Mouse (Mus musculus): ENCODE results near the gene Lrrc20. TPM values are rescaled to one million over a fixed set of nuclear protein-coding genes. Genes with fewer than 3 reads are reported as not detected.
"Not testable (repeated sequence)": the region's sequence is repeated elsewhere in the genome, so short reads cannot be mapped to it uniquely, and the experiment has no call there.

The Lrrc20 gene
- total RNA-seq, 2 experiments from 2014 or later = 13.0 to 13.9 TPM

DNA sequence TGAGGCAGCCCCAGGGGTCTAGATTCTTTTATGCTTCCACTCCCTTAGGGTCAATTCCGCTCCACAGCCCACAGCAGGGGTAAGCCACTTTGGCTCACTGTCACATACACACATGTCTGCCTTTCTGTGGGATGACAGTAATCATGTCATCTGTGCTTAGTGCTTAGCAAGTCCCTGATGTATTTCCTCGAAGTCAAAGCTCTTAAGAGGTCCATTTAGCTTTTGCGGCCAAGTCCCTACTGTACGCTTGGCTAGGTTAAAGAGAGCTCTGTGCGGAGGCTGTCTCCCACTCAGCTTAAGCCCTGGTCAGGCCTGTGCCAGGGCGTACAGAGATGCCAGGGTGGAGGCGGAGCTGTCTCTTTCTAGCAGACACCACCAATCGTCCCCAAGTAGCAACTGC is 74.5 kb downstream of the Lrrc20 start:
- no peak for DNase-seq (ENCODE audit: low spot score in 2 of 2)
- intact Hi-C loops (cut with DNase I) = no loop called here

DNA sequence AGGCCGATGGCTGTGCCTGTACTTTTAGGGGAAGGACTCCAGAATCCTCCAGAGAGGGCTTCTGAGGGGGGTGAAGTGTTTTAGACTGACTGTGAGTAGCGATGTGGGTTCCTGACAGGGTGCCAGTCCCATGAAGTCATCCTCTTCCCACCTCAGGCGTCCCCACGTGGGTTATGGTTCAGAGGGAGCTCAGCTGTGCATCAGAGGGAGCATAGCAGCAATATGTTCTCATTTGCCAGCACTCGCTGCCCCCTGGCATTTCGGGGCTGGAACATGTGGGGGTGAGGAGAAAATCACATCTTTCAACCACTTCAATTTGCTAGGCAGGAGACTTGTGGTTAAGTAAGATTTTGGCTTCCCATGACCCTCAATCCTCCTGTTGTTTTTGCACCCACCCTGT is 79.6 kb downstream of the Lrrc20 start:
- intact Hi-C loops (cut with DNase I) = no loop called here

DNA sequence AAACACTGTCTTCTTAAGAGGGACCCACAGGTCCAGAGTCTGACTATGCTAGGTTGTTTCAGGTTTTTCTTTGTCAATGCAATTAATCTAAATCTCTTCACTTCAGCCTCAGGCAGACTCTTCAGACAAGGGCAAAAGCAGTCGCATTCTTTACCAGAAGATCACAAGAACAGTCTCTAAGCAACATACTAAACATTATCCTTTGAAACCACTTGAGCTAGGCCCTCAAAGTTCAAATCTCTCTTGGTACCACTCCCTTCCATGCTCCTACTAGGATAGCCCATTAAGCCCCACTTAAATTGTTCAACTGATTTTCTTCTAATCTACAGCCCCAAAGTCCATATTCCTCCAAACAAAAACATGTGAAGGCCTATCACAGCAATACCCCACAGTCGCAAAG is 83.0 kb downstream of the Lrrc20 start:
- intact Hi-C loops (cut with DNase I) = no loop called here
- DNase-seq (ENCODE audit: low spot score in 2 of 2) = no peak

More for the DNA sequence above, 79.6 kb downstream of the Lrrc20 start:
- no peak for DNase-seq (ENCODE audit: low spot score in 2 of 2)

DNA sequence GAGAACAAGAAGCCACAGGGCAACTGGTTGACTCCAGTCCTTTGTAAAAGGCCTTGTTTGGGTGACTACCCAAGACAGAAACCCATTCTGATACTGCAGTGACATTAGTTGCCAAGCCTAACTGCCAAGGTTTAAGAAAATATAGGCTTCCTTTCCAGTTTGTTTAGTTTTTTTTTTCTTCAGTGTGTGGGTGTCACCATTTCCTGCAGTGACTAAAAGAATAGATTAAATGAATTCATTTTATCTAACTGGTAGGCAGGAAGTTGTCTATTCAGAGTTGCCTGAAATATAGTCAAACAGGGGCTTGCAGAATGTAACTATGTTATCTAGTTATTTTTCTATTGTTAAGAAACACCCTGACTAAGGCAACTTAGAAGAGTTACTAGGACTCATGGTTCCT is 83.9 kb downstream of the Lrrc20 start:
- intact Hi-C loops (cut with DNase I) = no loop called here
- no peak for DNase-seq (ENCODE audit: low spot score in 2 of 2)

DNA sequence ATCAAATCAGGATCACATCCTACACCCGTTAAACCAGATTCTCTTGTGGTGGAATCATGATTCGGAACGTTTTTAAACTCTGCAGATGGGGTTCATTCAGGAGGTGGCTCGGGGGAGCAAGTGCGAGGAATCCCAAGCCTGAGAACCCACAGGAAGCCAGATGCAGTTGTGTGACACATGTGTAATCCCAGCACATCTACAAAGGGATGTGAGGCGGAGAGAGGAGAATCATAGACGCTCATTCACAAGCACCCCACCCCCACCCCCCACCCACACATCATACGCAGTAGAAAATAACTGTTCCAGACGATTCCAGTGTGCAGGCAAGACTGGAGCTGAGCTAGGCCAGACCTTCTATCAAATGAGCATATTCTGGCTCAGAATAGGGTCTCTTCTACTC is 87.9 kb downstream of the Lrrc20 start:
- intact Hi-C loops (cut with DNase I) = no loop called here
- peak in 1 of 2 experiments; percentile 45 for DNase-seq (ENCODE audit: low spot score in 2 of 2)

DNA sequence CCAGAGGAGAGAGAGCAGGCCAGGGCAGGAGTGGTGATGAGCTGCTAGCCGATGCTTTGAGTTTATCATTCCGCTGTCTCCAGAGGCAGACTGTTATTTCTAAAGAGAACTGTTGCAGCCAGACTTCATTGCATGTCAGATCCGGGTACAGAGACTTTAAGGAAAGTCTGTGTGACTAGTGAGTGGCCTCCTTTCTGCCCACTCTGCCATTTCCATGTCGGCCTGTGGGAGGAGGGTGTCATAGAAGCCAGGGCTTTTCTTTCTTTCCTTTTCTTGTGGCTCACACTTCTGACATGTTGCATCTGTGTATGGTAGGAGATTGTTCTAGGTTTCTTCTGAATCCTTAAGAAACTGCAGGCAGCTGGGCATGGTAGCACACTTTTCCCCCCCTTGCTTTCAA is 88.8 kb downstream of the Lrrc20 start:
- intact Hi-C loops (cut with DNase I) = no loop called here
- DNase-seq (ENCODE audit: low spot score in 2 of 2) = peak in 1 of 2 experiments; percentile 22

DNA sequence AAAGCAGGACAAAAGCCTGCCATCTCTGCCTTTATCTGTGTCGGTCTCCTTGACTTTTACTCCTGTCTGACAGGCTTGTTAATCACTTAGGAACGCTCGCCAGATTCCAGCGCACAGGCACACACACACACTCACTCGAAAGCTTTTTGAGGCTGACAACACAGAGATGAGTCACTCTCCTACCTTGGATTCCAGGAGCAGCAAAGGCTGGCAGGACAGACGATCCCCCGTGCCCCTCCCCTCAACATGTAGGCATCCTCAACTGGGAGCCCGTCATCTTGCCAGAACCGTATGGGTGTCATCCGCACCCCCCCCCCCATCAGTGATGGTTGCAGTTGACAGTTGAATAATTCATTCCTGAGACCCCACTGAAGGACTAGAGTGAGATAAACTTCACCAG is 94.6 kb downstream of the Lrrc20 start:
- DNase-seq (ENCODE audit: low spot score in 2 of 2) = peak in 1 of 2 experiments; percentile 38
- intact Hi-C loops (cut with DNase I) = no loop called here

DNA sequence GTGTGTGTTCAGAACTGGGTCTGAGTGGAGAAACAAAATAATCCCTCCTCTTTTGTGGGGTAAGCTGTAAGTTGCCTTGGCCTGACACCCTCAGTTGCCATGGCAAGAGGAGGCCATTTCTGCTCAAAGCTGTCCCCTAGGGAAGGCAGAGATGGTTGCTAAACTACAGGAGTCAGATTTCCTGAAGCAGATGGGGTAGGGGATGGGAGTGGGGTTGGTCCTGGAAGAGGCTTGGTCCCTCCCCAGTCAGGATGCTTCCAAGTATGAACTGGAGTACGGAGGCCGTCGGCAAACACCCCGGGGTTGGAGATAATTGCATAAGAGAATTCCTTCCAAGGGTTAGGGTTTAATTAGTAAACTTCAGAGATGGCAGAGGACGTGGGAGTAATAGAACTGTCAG is 96.5 kb downstream of the Lrrc20 start:
- intact Hi-C loops (cut with DNase I) = no loop called here
- DNase-seq (ENCODE audit: low spot score in 2 of 2) = no peak

DNA sequence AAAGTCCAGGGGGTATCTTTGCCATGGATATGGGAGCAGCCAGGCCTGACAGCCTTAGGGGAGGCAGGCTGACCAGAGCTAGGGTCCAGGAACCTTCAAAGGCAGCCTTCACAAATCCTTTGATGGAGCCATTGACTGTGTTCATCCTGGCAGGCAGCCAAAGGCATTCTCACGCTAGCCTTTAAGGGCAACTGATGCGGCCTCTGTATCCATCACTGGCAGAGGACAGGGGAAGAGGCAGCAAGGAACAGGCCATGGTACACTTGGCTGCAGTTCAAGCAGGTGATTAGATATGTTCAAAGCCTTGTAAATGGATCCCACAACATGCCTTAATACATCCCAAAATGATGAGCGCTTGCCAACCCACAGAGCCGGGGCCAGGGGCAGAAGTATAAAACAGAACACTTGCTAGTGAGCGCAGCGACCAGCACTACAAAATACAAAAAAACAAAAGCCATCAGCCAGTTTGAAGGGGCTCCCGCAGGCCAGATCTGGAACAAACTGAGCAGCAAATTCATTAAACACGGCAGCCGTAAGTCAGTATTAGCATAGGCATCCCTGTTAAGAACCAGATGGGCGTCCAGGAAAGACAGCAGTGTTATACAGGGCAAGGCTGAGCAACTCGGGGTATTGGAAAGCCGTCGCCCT is 100.6 kb downstream of the Lrrc20 start:
- intact Hi-C loops (cut with DNase I) = no loop called here
- DNase-seq (ENCODE audit: low spot score in 2 of 2) = no peak

DNA sequence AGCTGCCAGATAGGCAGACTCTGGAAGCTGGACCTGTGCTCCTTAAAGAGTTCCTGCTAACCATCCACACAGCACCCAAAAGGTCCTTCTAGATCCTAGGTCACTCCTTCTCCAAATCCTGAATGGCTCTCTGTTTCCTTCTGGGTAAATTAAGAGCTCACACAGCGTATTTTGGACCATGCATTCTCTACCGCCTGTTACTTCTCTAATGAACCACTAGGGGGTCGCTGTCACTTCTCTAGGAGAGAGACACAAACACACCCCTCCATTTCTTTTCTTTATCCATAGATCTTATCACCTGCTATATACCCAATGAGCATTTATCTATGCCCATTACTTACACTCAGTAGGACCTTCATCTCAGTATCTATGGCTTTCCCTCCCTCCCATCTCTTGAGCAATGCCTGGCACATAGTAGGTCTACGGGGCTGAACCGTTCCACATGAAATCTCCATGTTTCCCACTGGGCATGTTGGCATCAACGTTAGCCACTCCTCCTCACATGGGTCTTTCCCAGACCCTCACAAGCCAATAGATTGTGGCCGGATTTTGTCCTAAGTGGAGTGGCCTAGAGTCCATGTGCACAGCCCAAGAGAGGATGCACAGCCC is 111.7 kb downstream of the Lrrc20 start:
- no peak for DNase-seq (ENCODE audit: low spot score in 2 of 2)
- intact Hi-C loops (cut with DNase I) = no loop called here

DNA sequence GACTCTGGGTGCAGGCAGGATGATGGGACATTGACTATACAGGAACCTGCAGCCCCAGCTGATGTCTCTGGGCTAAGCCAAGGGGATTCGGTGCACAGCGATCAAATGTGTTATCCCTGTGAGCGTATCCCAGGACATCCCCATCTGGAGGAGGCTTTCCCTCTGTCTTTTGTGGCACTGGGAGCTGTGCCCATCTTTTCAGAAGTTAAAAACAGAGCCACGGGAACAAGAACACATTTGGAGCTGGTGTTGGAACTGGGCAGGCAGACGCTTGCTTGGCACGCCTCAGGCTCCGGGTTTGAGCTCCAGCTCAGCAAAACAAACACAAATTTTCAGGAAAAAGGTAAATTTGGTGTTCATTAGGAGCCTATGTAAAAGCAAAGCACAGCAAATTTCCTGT is 122.4 kb downstream of the Lrrc20 start:
- intact Hi-C loops (cut with DNase I) = no loop called here
- DNase-seq (ENCODE audit: low spot score in 2 of 2) = peak; percentile 35 to 59

DNA sequence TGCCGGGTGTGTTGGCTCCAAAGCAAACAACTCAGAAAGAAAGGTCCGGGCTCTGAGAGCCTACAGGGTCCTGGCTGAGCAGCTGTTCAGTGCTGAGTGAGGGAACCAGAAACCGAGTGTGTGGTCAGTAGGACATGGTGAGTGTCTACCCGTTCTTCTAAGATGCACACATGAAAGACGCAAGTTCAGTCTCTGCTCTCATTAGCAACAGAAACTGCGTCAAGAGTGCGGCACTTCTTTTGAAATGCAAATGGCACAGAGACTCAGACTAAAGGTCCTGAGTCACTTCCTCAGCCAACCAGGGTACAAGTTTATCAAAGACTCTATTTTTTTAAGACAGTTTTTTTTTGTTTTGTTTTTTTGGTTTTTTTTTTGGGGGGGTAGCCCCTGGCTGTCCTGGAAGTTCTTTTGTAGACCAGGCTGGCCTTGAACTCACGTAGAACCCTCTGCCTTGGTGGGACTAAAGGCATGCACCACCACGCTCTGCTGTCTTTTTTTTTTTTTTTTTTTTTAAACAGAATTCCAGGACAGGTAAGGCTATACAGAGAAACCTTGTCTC is 124.0 kb downstream of the Lrrc20 start:
- intact Hi-C loops (cut with DNase I) = loop anchor here (10.0 kb wide), 1 partner anchor 255 kb away; no protein-coding TSS in a partner anchor
- DNase-seq (ENCODE audit: low spot score in 2 of 2) = no peak

DNA sequence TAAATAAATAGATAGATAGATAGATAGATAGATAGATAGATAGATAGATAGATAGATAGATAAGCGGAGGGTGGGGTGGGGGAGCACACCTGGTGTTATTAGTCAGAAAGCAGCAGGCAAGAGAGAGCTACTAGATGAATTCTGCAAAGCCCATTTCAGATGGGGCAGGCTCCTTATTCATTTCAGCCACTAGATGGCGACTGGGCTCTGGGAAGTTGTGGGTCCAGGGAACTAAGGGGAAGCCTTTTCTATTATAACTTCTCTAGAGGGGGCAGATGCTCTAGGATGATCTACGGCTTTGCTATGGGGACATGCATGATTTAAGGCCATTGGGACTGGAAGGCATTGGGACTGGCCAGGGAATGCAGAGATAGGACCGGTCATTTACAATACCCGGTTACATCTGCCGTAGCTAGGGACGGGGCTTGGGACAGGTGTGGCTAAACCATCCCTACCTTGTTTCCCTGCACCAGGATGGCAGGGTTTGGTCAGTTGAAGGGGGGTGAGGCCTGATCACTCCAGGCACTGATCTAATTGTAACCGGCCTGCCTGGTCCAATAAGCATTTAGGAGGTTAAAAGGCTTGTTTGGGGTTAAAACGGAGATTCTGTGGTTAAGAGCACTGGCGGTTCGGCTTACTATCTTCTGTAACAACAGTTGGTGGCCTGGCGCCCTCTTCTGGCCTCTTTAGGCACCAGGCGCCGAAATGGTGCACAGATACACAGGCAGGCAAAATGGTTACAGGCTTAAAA is 126.9 kb downstream of the Lrrc20 start:
- intact Hi-C loops (cut with DNase I) = loop anchor here (2.0 to 10.0 kb wide), 3 partner anchors 56 to 258 kb away; no protein-coding TSS in a partner anchor
- DNase-seq (ENCODE audit: low spot score in 2 of 2) = peak; percentile 75 to 78

DNA sequence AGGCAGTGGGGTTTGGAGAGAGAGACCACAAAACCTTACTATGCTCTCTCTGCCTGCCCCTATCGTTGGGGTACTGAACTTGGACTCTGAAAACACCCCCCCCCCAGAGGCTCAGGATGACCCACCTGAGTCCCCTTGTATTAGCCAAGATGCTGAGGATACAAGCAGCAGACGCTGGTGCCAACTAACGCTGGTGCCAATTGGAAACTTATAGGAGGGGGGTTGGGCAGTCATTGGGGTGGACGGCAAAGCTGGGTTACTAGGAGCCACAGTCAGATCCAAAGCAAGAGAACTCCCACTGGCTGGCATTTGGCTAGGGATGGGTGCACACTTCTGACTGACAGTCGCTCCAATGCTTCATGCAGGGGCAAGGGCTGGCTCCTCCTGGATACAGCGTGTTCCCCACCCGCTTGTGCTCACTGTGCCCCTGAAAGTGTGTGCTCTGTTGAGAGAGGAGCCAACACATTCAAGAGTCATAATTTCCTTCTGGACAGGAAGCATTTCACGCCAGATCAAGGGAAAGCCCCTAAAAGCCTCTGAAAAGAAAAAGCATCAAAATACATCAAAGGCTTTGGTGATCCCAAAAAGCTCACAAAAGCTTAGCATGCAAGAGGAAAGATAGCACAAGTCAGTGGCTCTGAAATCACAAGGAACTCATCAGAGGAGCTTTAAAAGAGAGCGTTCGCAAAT is 128.9 kb downstream of the Lrrc20 start:
- intact Hi-C loops (cut with DNase I) = loop anchor here (10.0 kb wide), 1 partner anchor 260 kb away; no protein-coding TSS in a partner anchor

DNA sequence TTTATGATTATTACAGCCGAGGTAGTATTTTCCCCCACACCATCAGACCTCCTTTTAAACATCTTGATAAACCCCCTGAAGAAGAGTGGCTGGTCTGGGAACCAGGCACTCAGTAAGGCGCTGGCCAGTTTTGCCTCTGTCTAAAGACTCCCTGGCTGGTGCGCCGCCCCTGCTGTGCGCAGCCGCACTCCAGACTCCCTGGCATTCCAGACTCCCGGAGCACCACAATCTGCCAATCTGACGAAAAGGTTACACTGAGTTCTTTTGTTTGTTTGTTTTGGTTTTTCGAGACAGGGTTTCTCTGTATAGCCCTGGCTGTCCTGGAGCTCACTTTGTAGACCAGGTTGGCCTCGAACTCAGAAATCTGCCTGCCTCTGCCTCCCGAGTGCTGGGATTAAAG is 129.8 kb downstream of the Lrrc20 start:
- intact Hi-C loops (cut with DNase I) = loop anchor here (10.0 kb wide), 1 partner anchor 261 kb away; no protein-coding TSS in a partner anchor
- DNase-seq (ENCODE audit: low spot score in 2 of 2) = not testable (repeated sequence)

More for the DNA sequence above, 128.9 kb downstream of the Lrrc20 start:
- DNase-seq (ENCODE audit: low spot score in 2 of 2) = no peak

DNA sequence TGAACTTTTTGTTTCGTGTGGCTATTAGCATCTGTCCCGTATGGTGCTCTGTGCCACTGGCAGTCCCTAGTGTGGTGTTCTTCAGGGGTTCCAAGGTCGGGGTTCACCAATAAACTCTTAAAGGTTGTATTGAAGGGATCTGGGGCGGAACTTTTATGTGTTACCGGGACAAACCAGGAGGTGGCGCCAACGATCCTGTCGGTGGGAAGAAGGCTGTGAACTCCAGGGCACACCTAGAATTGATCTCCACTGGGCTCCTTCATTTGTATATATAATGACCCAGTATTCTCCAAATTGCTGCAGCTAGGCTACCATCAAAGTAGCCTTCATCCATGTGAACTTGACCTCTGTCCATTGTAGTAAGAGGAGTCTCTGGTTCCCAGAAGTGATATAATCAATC is 130.2 kb downstream of the Lrrc20 start:
- DNase-seq (ENCODE audit: low spot score in 2 of 2) = peak in 1 of 2 experiments; percentile 49

DNA sequence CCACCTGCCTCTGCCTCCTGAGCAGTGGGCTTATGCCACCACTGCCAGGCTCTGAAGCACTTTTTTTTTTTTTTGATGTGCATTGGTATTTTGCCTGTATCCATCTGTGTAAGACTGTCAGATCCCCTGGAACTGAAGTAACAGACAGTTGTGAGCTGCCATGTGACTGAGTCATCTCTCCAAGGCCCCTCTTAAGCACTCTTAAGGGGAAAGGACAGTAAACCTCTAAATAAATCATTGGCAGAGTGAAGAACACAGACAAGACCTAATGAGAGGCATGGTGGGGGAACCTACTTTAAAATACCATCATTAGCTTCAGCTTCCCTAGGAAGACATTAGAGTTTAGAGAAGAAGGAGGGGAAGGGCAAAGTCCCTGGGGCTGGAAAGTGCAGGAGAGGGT is 132.6 kb downstream of the Lrrc20 start:
- intact Hi-C loops (cut with DNase I) = loop anchor here (10.0 kb wide), 1 partner anchor 263 kb away; no protein-coding TSS in a partner anchor
- no peak for DNase-seq (ENCODE audit: low spot score in 2 of 2)

More for the DNA sequence above, 130.2 kb downstream of the Lrrc20 start:
- intact Hi-C loops (cut with DNase I) = loop anchor here (10.0 kb wide), 1 partner anchor 261 kb away; no protein-coding TSS in a partner anchor

DNA sequence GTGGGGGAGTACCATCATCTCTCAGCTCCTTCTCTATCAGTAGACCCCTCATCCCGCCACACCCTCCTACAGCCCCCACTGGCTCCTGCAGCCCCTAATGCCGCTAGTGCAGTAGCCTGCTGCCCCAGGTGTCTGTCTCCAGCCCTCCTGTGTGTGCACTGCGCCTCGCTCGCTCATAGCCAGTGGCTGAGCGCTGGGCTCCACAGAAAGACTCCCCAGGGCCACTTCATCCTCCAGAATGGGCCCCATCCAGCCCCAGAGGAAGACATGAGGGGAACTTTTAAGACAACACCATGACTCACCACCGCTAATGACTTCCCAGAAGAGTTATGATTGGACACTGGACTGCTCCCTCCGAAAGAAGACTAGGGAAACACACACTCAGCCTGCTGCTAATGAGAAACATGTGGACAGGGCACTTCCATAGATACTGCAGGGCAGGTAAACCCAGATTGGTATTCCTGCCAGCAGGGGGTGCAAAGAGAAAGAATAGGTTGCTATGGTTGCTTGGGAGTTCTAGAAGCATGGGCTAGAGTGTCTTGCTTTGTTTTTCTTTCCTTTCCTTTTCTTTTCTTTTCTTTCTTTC is 135.1 kb downstream of the Lrrc20 start:
- no peak for DNase-seq (ENCODE audit: low spot score in 2 of 2)
- intact Hi-C loops (cut with DNase I) = loop anchor here (2.0 kb wide), 1 partner anchor 50 kb away; no protein-coding TSS in a partner anchor

DNA sequence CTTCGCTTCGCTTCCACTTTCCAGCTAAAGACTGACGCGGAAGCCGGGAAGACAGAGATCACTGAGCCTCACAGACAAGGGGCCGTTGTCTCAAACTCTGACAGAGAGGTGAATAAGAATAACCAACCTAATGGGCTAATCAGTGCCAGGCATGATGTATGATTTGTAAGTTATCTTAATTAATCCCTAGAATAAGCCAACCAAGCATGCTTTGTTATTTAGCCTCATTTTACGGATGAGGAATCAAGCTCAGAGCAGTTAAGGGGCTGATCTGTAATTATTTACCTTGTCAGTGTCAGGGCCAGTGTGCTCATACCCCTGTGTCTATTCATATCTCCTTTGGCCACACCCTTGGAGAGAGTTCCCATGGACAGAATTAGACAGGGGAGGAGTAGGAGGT is 138.7 kb downstream of the Lrrc20 start:
- intact Hi-C loops (cut with DNase I) = no loop called here
- DNase-seq (ENCODE audit: low spot score in 2 of 2) = no peak

Measured in left cerebral cortex, postnatal 14 days (tissue).